Mouse (Mus musculus): ENCODE measurements at regions not wholly inside any gene's neighbourhood (a gene's known extent, or its start where the extent isn't known, plus 50 kb on each side); places are given as distances from the start of the nearest gene placed in this dataset.
"Not testable (repeated sequence)": the region's sequence is repeated elsewhere in the genome, so short reads cannot be mapped to it uniquely, and the experiment has no call there.

GRCm38 (mm10) chr11:114485429-114485828, 182.9 kb upstream of the Rpl38 start:
- H3K36me3 ChIP-seq (ENCODE audit: control insufficient read depth, insufficient read depth, low read length): no peaks in the 10 kb centered on the region
- no peaks in the 10 kb centered on the region for H3K9me3 ChIP-seq (replicated peaks; ENCODE audit: control insufficient read depth, low read length)
- H3K4me2 ChIP-seq: peak overlapping the region; percentile 20
- 32% methylated on average over 15 of the region's 15 CpGs for WGBS (ENCODE audit: insufficient replicate concordance)
- no peak overlapping the region for H3K27ac ChIP-seq (ENCODE audit: low read depth, low read length)
- H3K4me1 ChIP-seq (ENCODE audit: control insufficient read depth, insufficient read depth, low read length): peaks cover 3% of the 10 kb centered on the region; the same call in 1 of the 2 replicates
- no peak overlapping the region for H3K4me3 ChIP-seq (ENCODE audit: low read depth, low read length)
- H3K9ac ChIP-seq (ENCODE audit: low read depth, low read length): no peak overlapping the region
- ATAC-seq (replicated peaks; ENCODE audit: insufficient number of reproducible peaks, low FRiP score, low TSS enrichment): 0 out of 2 replicates have a peak, but pooled peaks have one; percentile 31
- H3K27me3 ChIP-seq (ENCODE audit: control insufficient read depth, insufficient read depth, low read length): peaks cover 3% of the 10 kb centered on the region; the same call in 1 of the 2 replicates

GRCm38 (mm10) chr11:114484668-114484953, 183.7 kb upstream of the Rpl38 start:
- no peaks in the 10 kb centered on the region for H3K9me3 ChIP-seq (replicated peaks; ENCODE audit: control insufficient read depth, low read length)
- H3K27me3 ChIP-seq (ENCODE audit: control insufficient read depth, insufficient read depth, low read length): peaks cover 3% of the 10 kb centered on the region; the same call in 1 of the 2 replicates
- H3K27ac ChIP-seq (ENCODE audit: low read depth, low read length): no peak overlapping the region
- peaks cover 3% of the 10 kb centered on the region; the same call in 1 of the 2 replicates for H3K4me1 ChIP-seq (ENCODE audit: control insufficient read depth, insufficient read depth, low read length)
- H3K4me2 ChIP-seq: no peak overlapping the region
- H3K36me3 ChIP-seq (ENCODE audit: control insufficient read depth, insufficient read depth, low read length): no peaks in the 10 kb centered on the region
- H3K9ac ChIP-seq (ENCODE audit: low read depth, low read length): no peak overlapping the region
- H3K4me3 ChIP-seq (ENCODE audit: low read depth, low read length): no peak overlapping the region
- ATAC-seq (replicated peaks; ENCODE audit: insufficient number of reproducible peaks, low FRiP score, low TSS enrichment): no peak
- WGBS (ENCODE audit: insufficient replicate concordance): 83% methylated on average over 4 of the region's 4 CpGs

- Histone ChIP-seq H3K9ac (ENCODE audit: low read depth, low read length) (no peak overlapping the region), H3K36me3 (ENCODE audit: control insufficient read depth, insufficient read depth, low read length) (no peaks in the 10 kb centered on the region), H3K4me2 (no peak overlapping the region), H3K9me3 (replicated peaks; ENCODE audit: control insufficient read depth, low read length) (no peaks in the 10 kb centered on the region), H3K4me3 (ENCODE audit: low read depth, low read length) (no peak overlapping the region), H3K27me3 (ENCODE audit: control insufficient read depth, insufficient read depth, low read length) (peaks cover 3% of the 10 kb centered on the region; the same call in 1 of the 2 replicates), H3K27ac (ENCODE audit: low read depth, low read length) (no peak overlapping the region), H3K4me1 (ENCODE audit: control insufficient read depth, insufficient read depth, low read length) (peaks cover 3% of the 10 kb centered on the region; the same call in 1 of the 2 replicates)
- 68% methylated on average over 12 of the region's 12 CpGs for WGBS (ENCODE audit: insufficient replicate concordance)
- no peak for ATAC-seq (replicated peaks; ENCODE audit: insufficient number of reproducible peaks, low FRiP score, low TSS enrichment)
Measured at GRCm38 (mm10) chr11:114483823-114484667, 184.3 kb upstream of the Rpl38 start.

- not testable (repeated sequence) for H3K4me2 ChIP-seq; H3K27ac ChIP-seq (ENCODE audit: low read depth, low read length); H3K4me1 ChIP-seq (ENCODE audit: control insufficient read depth, insufficient read depth, low read length); H3K36me3 ChIP-seq (ENCODE audit: control insufficient read depth, insufficient read depth, low read length); H3K4me3 ChIP-seq (ENCODE audit: low read depth, low read length); ATAC-seq (replicated peaks; ENCODE audit: insufficient number of reproducible peaks, low FRiP score, low TSS enrichment); H3K9ac ChIP-seq (ENCODE audit: low read depth, low read length); H3K27me3 ChIP-seq (ENCODE audit: control insufficient read depth, insufficient read depth, low read length); H3K9me3 ChIP-seq (replicated peaks; ENCODE audit: control insufficient read depth, low read length)
- WGBS (ENCODE audit: insufficient replicate concordance): 73% methylated on average over 7 of the region's 7 CpGs
Measured at GRCm38 (mm10) chr11:114483350-114483749, 185.0 kb upstream of the Rpl38 start.

- Histone ChIP-seq H3K27ac (ENCODE audit: low read depth, low read length) (no peak overlapping the region), H3K9ac (ENCODE audit: low read depth, low read length) (no peak overlapping the region), H3K4me3 (ENCODE audit: low read depth, low read length) (no peak overlapping the region), H3K36me3 (ENCODE audit: control insufficient read depth, insufficient read depth, low read length) (no peaks in the 10 kb centered on the region), H3K4me2 (no peak overlapping the region), H3K27me3 (ENCODE audit: control insufficient read depth, insufficient read depth, low read length) (peaks cover 3% of the 10 kb centered on the region; the same call in 1 of the 2 replicates), H3K9me3 (replicated peaks; ENCODE audit: control insufficient read depth, low read length) (no peaks in the 10 kb centered on the region), H3K4me1 (ENCODE audit: control insufficient read depth, insufficient read depth, low read length) (peaks cover 3% of the 10 kb centered on the region; the same call in 1 of the 2 replicates)
- 77% methylated on average over 10 of the region's 10 CpGs for WGBS (ENCODE audit: insufficient replicate concordance)
- ATAC-seq (replicated peaks; ENCODE audit: insufficient number of reproducible peaks, low FRiP score, low TSS enrichment): no peak
Measured at GRCm38 (mm10) chr11:114482070-114482469, 186.3 kb upstream of the Rpl38 start.

- Histone ChIP-seq H3K27ac (ENCODE audit: low read depth, low read length) (no peak overlapping the region), H3K27me3 (ENCODE audit: control insufficient read depth, insufficient read depth, low read length) (no peaks in the 10 kb centered on the region), H3K4me2 (no peak overlapping the region), H3K4me3 (ENCODE audit: low read depth, low read length) (no peak overlapping the region), H3K9me3 (replicated peaks; ENCODE audit: control insufficient read depth, low read length) (no peaks in the 10 kb centered on the region), H3K36me3 (ENCODE audit: control insufficient read depth, insufficient read depth, low read length) (no peaks in the 10 kb centered on the region), H3K9ac (ENCODE audit: low read depth, low read length) (no peak overlapping the region), H3K4me1 (ENCODE audit: control insufficient read depth, insufficient read depth, low read length) (peaks cover 3% of the 10 kb centered on the region; the same call in 1 of the 2 replicates)
- ATAC-seq (replicated peaks; ENCODE audit: insufficient number of reproducible peaks, low FRiP score, low TSS enrichment): no peak
- WGBS (ENCODE audit: insufficient replicate concordance): 50% methylated on average over 7 of the region's 7 CpGs
Measured at GRCm38 (mm10) chr11:114481037-114481436, 187.3 kb upstream of the Rpl38 start.

- Histone ChIP-seq H3K27ac (ENCODE audit: low read depth, low read length) (no peak overlapping the region), H3K9me3 (replicated peaks; ENCODE audit: control insufficient read depth, low read length) (no peaks in the 10 kb centered on the region), H3K4me3 (ENCODE audit: low read depth, low read length) (no peak overlapping the region), H3K27me3 (ENCODE audit: control insufficient read depth, insufficient read depth, low read length) (no peaks in the 10 kb centered on the region), H3K4me1 (ENCODE audit: control insufficient read depth, insufficient read depth, low read length) (peaks cover under 1% of the 10 kb centered on the region; the same call in 1 of the 2 replicates), H3K9ac (ENCODE audit: low read depth, low read length) (no peak overlapping the region), H3K36me3 (ENCODE audit: control insufficient read depth, insufficient read depth, low read length) (no peaks in the 10 kb centered on the region), H3K4me2 (no peak overlapping the region)
- WGBS (ENCODE audit: insufficient replicate concordance): 79% methylated on average over 8 of the region's 8 CpGs
- ATAC-seq (replicated peaks; ENCODE audit: insufficient number of reproducible peaks, low FRiP score, low TSS enrichment): no peak
Measured at GRCm38 (mm10) chr11:114480119-114480540, 188.2 kb upstream of the Rpl38 start.

GRCm38 (mm10) chr11:114478736-114479135, 189.6 kb upstream of the Rpl38 start:
- Histone ChIP-seq H3K27ac (ENCODE audit: low read depth, low read length) (no peak overlapping the region), H3K9me3 (replicated peaks; ENCODE audit: control insufficient read depth, low read length) (no peaks in the 10 kb centered on the region), H3K4me1 (ENCODE audit: control insufficient read depth, insufficient read depth, low read length) (no peaks in the 10 kb centered on the region), H3K4me3 (ENCODE audit: low read depth, low read length) (no peak overlapping the region), H3K27me3 (ENCODE audit: control insufficient read depth, insufficient read depth, low read length) (0 out of 2 replicates have a peak, but pooled peaks cover 2% of the 10 kb centered on the region), H3K9ac (ENCODE audit: low read depth, low read length) (no peak overlapping the region), H3K4me2 (peak overlapping the region; percentile 18; the same call in 1 of the 2 replicates), H3K36me3 (ENCODE audit: control insufficient read depth, insufficient read depth, low read length) (no peaks in the 10 kb centered on the region)
- WGBS (ENCODE audit: insufficient replicate concordance): 7% methylated on average over 7 of the region's 7 CpGs
- no peak for ATAC-seq (replicated peaks; ENCODE audit: insufficient number of reproducible peaks, low FRiP score, low TSS enrichment)
